Mouse (Mus musculus) limb, embryonic 11.5 days (tissue): ENCODE measurements around the gene Spsb3. TPM values are rescaled to one million over a fixed set of nuclear protein-coding genes. Genes with fewer than 3 reads are reported as not detected.
A peak's percentile ranks its signal among the peaks of the same experiment; 100 is the strongest.

Experiments used
- ATAC-seq: fragments of 200-750 bp; cut with Nextera tagmentation; 2 replicates; pipeline ENCODE4 v1.8.0; 2017; ENCODE audit warnings: low read depth; ENCODE audit not compliant: insufficient number of reproducible peaks, low FRiP score, low TSS enrichment
- DNase-seq: peaks from one replicate; pipeline ENCODE4 v3.0.0-alpha.2; 2015; ENCODE audit warnings: low spot score
- H3K27ac ChIP-seq: fragments of 300-500 bp; sonication (generic); replicated peaks from 2 replicates; pipeline ENCODE4 v1.5.1; 2014; ENCODE audit warnings: low read depth, mild to moderate bottlenecking, low read length
- H3K27me3 ChIP-seq: fragments of 300-500 bp; sonication (generic); 2 replicates; pipeline ENCODE4 v1.6.1; 2014; ENCODE audit warnings: mild to moderate bottlenecking, low read length, mixed read lengths; ENCODE audit not compliant: control insufficient read depth, insufficient read depth
- H3K36me3 ChIP-seq: fragments of 300-500 bp; sonication (generic); 2 replicates; pipeline ENCODE4 v1.6.1; 2014; ENCODE audit warnings: mild to moderate bottlenecking, low read length, moderate library complexity, mixed read lengths; ENCODE audit not compliant: control insufficient read depth, insufficient read depth
- H3K4me1 ChIP-seq: fragments of 300-500 bp; sonication (generic); 2 replicates; pipeline ENCODE4 v1.6.1; 2014; ENCODE audit warnings: low read length, mixed read lengths; ENCODE audit not compliant: control insufficient read depth, insufficient read depth
- H3K4me2 ChIP-seq: fragments of 300-500 bp; sonication (generic); 2 replicates; pipeline ENCODE4 v1.6.1; 2014; ENCODE audit warnings: low read depth, mild to moderate bottlenecking, moderate library complexity; ENCODE audit not compliant: severe bottlenecking
- H3K4me3 ChIP-seq: fragments of 300-500 bp; sonication (generic); 2 replicates; pipeline ENCODE4 v1.5.1; 2014; ENCODE audit warnings: low read depth, low read length
- H3K9ac ChIP-seq: fragments of 300-500 bp; sonication (generic); 2 replicates; pipeline ENCODE4 v1.6.1; 2014; ENCODE audit warnings: mild to moderate bottlenecking, low read length
- H3K9me3 ChIP-seq: fragments of 300-500 bp; sonication (generic); 2 replicates; pipeline ENCODE4 v1.6.1; 2016; ENCODE audit warnings: low read length; ENCODE audit not compliant: control insufficient read depth
- WGBS: fragments of 180-500 bp; shearing (Covaris S2); extraction: QIAGEN DNeasy Blood & Tissue Kit; methylation state at CpG from one replicate; pipeline ENCODE4 v1.1.7; 2014; 5-methylcytosine and 5-hydroxymethylcytosine counted together
- polyA plus RNA-seq: library from polyadenylated mRNA; unstranded; fragments of >200 nt; fragmentation: Nextera tagmentation; extraction: Ambion mirVana; gene quantifications from 2 replicates; pipeline ENCODE4 v1.2.1, GENCODE M21; 2014

The Spsb3 gene
- polyA plus RNA-seq, 1 experiment from 2014 or later = 42.1 TPM

GRCm38 (mm10) chr17:24849733-24850064 lies 36.7 kb upstream of the Spsb3 start:
- Histone ChIP-seq H3K4me3 (peak overlapping the region; percentile 67), H3K36me3 (no peaks in the 10 kb centered on the region), H3K27me3 (0 out of 2 replicates have a peak, but pooled peaks cover 6% of the 10 kb centered on the region), H3K4me1 (peaks cover 3% of the 10 kb centered on the region; the same call in 1 of the 2 replicates), H3K4me2 (peak overlapping the region; percentile 87), H3K9ac (peak overlapping the region; percentile 72), H3K9me3 (no peaks in the 10 kb centered on the region), H3K27ac (peak overlapping the region; percentile 81)
- 1% methylated on average over 21 of the region's 21 CpGs for WGBS
- no peak for DNase-seq
- peak; percentile 62 for ATAC-seq

- H3K27ac ChIP-seq = peak within 1 kb of the TSS; percentile 81
- H3K9ac ChIP-seq = peak within 1 kb of the TSS; percentile 72
- H3K27me3 ChIP-seq = 0 out of 2 replicates have a peak, but pooled peaks cover 6% of the 10 kb centered on the region
- peak; percentile 99 for ATAC-seq
- no peaks in the 10 kb centered on the region for H3K9me3 ChIP-seq
- H3K36me3 ChIP-seq = no peaks in the 10 kb centered on the region
- WGBS = under 1% methylated on average over 58 of the region's 58 CpGs
- H3K4me2 ChIP-seq = peak within 1 kb of the TSS; percentile 87
- H3K4me3 ChIP-seq = peak within 1 kb of the TSS; percentile 67
- DNase-seq = peak; percentile 95
- H3K4me1 ChIP-seq = peaks cover 3% of the 10 kb centered on the region; the same call in 1 of the 2 replicates
Observed at GRCm38 (mm10) chr17:24850065-24850772, 36.2 kb upstream of the Spsb3 start, which contains the start of gene Fahd1. Gene Fahd1, minus strand, starts transcription at chr17:24850364.

DNA sequence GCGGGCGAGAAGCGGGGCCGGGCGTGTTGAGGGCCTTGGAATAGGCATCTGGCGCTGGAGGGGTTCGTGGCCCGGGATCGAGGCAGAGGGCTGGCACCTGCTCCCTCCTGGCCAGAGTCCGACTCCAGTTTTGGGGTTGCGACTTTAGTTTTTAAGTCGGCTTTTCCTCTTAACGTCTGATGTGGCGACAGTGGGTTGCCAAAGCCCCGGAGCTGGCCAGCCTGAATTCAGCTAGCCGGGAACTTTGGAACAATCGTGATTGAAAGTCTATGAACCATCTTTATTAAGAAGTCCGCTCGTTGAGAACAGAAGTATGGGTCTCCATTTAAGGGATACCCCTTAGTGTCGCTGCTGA lies 35.7 kb upstream of the Spsb3 start:
- DNase-seq = no peak
- Histone ChIP-seq H3K9ac (peak overlapping the region; percentile 55), H3K4me2 (peak overlapping the region; percentile 87), H3K27me3 (0 out of 2 replicates have a peak, but pooled peaks cover 6% of the 10 kb centered on the region), H3K27ac (no peak overlapping the region), H3K4me1 (peaks cover 3% of the 10 kb centered on the region; the same call in 1 of the 2 replicates), H3K4me3 (peak overlapping the region; percentile 67), H3K36me3 (no peaks in the 10 kb centered on the region), H3K9me3 (no peaks in the 10 kb centered on the region)
- WGBS = 3% methylated on average over 20 of the region's 20 CpGs
- ATAC-seq = no peak

GRCm38 (mm10) chr17:24851381-24852125 lies 34.9 kb upstream of the Spsb3 start:
- WGBS = 82% methylated on average over 10 of the region's 10 CpGs

GRCm38 (mm10) chr17:24855838-24856464 lies 30.5 kb upstream of the Spsb3 start:
- H3K36me3 ChIP-seq = no peaks in the 10 kb centered on the region
- no peaks in the 10 kb centered on the region for H3K9me3 ChIP-seq
- H3K4me2 ChIP-seq = no peak overlapping the region
- H3K4me1 ChIP-seq = no peaks in the 10 kb centered on the region
- 87% methylated on average over 3 of the region's 3 CpGs for WGBS
- no peak overlapping the region for H3K9ac ChIP-seq
- no peak overlapping the region for H3K4me3 ChIP-seq
- 0 out of 2 replicates have a peak, but pooled peaks cover 6% of the 10 kb centered on the region for H3K27me3 ChIP-seq
- no peak for DNase-seq
- H3K27ac ChIP-seq = no peak overlapping the region
- no peak for ATAC-seq

More at GRCm38 (mm10) chr17:24851381-24852125, 34.9 kb upstream of the Spsb3 start:
- Histone ChIP-seq H3K4me3 (no peak overlapping the region), H3K4me2 (peak overlapping the region; percentile 87; the same call in 1 of the 2 replicates), H3K36me3 (no peaks in the 10 kb centered on the region), H3K27ac (no peak overlapping the region), H3K9me3 (no peaks in the 10 kb centered on the region), H3K9ac (no peak overlapping the region), H3K4me1 (peaks cover 3% of the 10 kb centered on the region; the same call in 1 of the 2 replicates), H3K27me3 (0 out of 2 replicates have a peak, but pooled peaks cover 6% of the 10 kb centered on the region)
- ATAC-seq (no peak), DNase-seq (no peak)

DNA sequence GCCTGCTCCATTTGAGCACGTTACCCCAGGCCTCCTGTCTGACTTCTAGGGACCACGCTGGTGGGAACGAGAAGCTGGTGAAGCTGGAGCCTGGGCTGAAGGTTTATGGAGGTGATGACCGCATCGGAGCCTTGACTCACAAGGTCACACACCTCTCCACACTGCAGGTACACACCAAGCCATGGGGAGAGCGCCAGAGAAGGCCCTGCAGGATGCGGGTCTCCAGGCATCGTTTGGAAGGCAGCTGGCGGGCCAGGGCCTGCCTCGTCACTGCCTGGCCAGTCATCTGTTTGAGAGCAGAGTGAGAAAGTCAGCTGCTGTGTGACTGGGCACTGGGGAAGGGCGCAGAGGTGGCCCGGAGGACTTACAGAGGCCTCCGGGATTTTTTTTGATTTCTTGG lies 29.9 kb upstream of the Spsb3 start:
- no peaks in the 10 kb centered on the region for H3K9me3 ChIP-seq
- H3K9ac ChIP-seq = no peak overlapping the region
- H3K4me1 ChIP-seq = no peaks in the 10 kb centered on the region
- no peak overlapping the region for H3K4me3 ChIP-seq
- H3K27ac ChIP-seq = no peak overlapping the region
- no peak overlapping the region for H3K4me2 ChIP-seq
- ATAC-seq = no peak
- 0 out of 2 replicates have a peak, but pooled peaks cover under 1% of the 10 kb centered on the region for H3K36me3 ChIP-seq
- 0 out of 2 replicates have a peak, but pooled peaks cover under 1% of the 10 kb centered on the region for H3K27me3 ChIP-seq
- DNase-seq = no peak
- WGBS = 89% methylated on average over 13 of the region's 13 CpGs

DNA sequence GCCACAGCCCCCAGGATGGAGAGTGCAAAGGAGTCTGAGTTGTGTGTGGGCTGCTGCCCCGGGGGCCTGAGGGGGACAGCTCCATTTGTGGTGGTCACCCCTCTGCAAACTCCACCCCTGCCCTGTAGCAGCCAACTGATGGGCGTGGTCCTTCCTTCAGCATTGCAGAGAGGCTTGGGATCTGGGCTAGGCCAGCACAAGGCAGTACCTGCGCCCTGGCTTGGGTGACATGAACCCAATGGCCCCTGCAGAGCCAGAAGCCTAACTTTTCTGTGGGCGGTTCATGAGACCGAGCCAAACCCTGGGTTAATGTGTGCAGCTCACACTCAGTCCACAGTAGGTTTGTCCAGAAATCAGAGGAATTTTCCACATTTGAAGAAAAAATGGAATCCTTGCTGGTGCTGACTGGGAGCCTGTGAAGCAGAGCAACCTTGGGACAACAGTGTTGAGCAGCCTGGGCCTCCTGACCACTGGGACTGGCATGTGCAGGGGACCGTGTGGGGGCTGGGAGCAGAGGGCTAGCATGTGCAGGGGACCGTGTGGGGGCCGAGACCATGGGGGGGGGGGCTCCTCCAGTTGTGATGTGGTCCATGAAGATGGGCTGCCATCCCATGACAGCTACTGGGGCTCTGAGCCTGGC lies 28.5 kb upstream of the Spsb3 start:
- Histone ChIP-seq H3K27ac (no peak overlapping the region), H3K27me3 (no peaks in the 10 kb centered on the region), H3K4me2 (no peak overlapping the region), H3K4me1 (no peaks in the 10 kb centered on the region), H3K4me3 (no peak overlapping the region), H3K9ac (no peak overlapping the region), H3K9me3 (no peaks in the 10 kb centered on the region), H3K36me3 (0 out of 2 replicates have a peak, but pooled peaks cover 4% of the 10 kb centered on the region)
- ATAC-seq (no peak), DNase-seq (no peak)
- 80% methylated on average over 8 of the region's 8 CpGs for WGBS

GRCm38 (mm10) chr17:24858967-24859366 lies 27.5 kb upstream of the Spsb3 start:
- ATAC-seq = no peak
- 0 out of 2 replicates have a peak, but pooled peaks cover 4% of the 10 kb centered on the region for H3K36me3 ChIP-seq

More at GRCm38 (mm10) chr17:24858967-24859366, 27.5 kb upstream of the Spsb3 start:
- Histone ChIP-seq H3K27me3 (no peaks in the 10 kb centered on the region), H3K9me3 (no peaks in the 10 kb centered on the region), H3K4me1 (no peaks in the 10 kb centered on the region), H3K4me2 (no peak overlapping the region), H3K4me3 (no peak overlapping the region), H3K27ac (no peak overlapping the region), H3K9ac (no peak overlapping the region)
- WGBS = 89% methylated on average over 6 of the region's 6 CpGs
- no peak for DNase-seq
